Mouse (Mus musculus): ENCODE measurements around the gene Olfr1305. TPM values are rescaled to one million over a fixed set of nuclear protein-coding genes. Genes with fewer than 3 reads are reported as not detected.

The Olfr1305 gene
- polyA plus RNA-seq (2014; fragmentation: Illumina TruSeq; extraction: RNeasy Lipid Tissue Mini Kit (QIAGEN cat#74804); ENCODE audit: low read depth, low replicate concordance) = not detected

DNA sequence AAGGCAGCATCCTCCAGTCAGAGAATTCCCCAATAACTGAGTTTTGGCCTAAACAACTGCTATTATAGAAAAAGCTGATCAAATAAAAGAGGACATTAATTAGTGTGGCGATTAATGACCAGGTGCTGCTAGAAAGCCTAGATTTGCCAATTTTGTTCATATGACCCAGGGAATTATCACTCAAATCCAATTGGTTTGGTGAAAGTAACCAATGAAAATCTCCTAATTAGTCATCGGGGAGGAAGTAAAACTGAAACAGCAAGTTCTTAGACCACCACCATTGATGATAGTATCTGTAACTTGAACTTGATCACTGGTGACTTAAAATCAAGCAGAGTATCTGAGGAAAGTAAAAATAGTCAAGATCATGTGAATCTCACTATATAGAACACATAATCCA is at the start of gene Olfr1305:
Gene Olfr1305, minus strand, starts transcription at position 101 of the 400 bp plus-strand sequence.

DNA sequence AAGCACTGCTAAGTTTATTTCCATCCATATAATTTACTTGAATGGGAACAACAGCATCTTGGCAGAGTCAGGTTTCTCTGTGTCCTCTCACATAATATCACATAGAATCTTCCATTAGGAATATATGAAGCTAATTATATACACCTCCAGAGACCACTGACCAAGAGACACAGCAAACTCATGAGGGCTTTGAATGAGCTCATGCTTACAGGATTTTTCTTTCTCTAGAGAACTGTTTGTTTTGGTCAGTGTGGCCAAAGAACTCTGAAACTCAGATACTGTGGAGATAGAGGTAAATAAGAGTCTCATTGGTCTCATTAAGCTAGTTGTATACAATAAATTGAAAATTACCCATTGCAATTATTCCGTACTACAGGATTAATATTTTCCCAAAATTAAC is 39.2 kb upstream of the Olfr1305 start, which contains the start of gene Olfr1306:
Gene Olfr1306, minus strand, starts transcription at position 101 of the 400 bp plus-strand sequence.

GRCm38 (mm10) chr2:111820240-111820639 is 56.7 kb downstream of the Olfr1305 start, which contains the start of gene Olfr1303:
Gene Olfr1303, minus strand, starts transcription at chr2:111820340.

Other genes starting within 250 kb of the Olfr1305 start
- not detected for gene Olfr1298, start 227.9 kb downstream of the Olfr1305 start, polyA plus RNA-seq (2014; fragmentation: Illumina TruSeq; extraction: RNeasy Lipid Tissue Mini Kit (QIAGEN cat#74804); ENCODE audit: low read depth, low replicate concordance)
- not detected for gene Olfr1299, start 215.7 kb downstream of the Olfr1305 start, polyA plus RNA-seq (2014; fragmentation: Illumina TruSeq; extraction: RNeasy Lipid Tissue Mini Kit (QIAGEN cat#74804); ENCODE audit: low read depth, low replicate concordance)
- gene Olfr1301, start 126.1 kb downstream of the Olfr1305 start, polyA plus RNA-seq (2014; fragmentation: Illumina TruSeq; extraction: RNeasy Lipid Tissue Mini Kit (QIAGEN cat#74804); ENCODE audit: low read depth, low replicate concordance) = not detected
- not detected for gene Olfr1302, start 99.7 kb downstream of the Olfr1305 start, polyA plus RNA-seq (2014; fragmentation: Illumina TruSeq; extraction: RNeasy Lipid Tissue Mini Kit (QIAGEN cat#74804); ENCODE audit: low read depth, low replicate concordance)
- not detected for gene Olfr1303, start 56.8 kb downstream of the Olfr1305 start, polyA plus RNA-seq (2014; fragmentation: Illumina TruSeq; extraction: RNeasy Lipid Tissue Mini Kit (QIAGEN cat#74804); ENCODE audit: low read depth, low replicate concordance)
- not detected for gene Olfr1306, start 39.1 kb upstream of the Olfr1305 start, polyA plus RNA-seq (2014; fragmentation: Illumina TruSeq; extraction: RNeasy Lipid Tissue Mini Kit (QIAGEN cat#74804); ENCODE audit: low read depth, low replicate concordance)
- not detected for gene Olfr1307, start 72.3 kb upstream of the Olfr1305 start, polyA plus RNA-seq (2014; fragmentation: Illumina TruSeq; extraction: RNeasy Lipid Tissue Mini Kit (QIAGEN cat#74804); ENCODE audit: low read depth, low replicate concordance)
- not detected for gene Olfr1308, start 87.8 kb upstream of the Olfr1305 start, polyA plus RNA-seq (2014; fragmentation: Illumina TruSeq; extraction: RNeasy Lipid Tissue Mini Kit (QIAGEN cat#74804); ENCODE audit: low read depth, low replicate concordance)
- not detected for gene Olfr1309, start 113.1 kb upstream of the Olfr1305 start, polyA plus RNA-seq (2014; fragmentation: Illumina TruSeq; extraction: RNeasy Lipid Tissue Mini Kit (QIAGEN cat#74804); ENCODE audit: low read depth, low replicate concordance)
- gene Olfr1310, start 135.6 kb upstream of the Olfr1305 start, polyA plus RNA-seq (2014; fragmentation: Illumina TruSeq; extraction: RNeasy Lipid Tissue Mini Kit (QIAGEN cat#74804); ENCODE audit: low read depth, low replicate concordance) = not detected
- gene Olfr1311, start 147.3 kb upstream of the Olfr1305 start, polyA plus RNA-seq (2014; fragmentation: Illumina TruSeq; extraction: RNeasy Lipid Tissue Mini Kit (QIAGEN cat#74804); ENCODE audit: low read depth, low replicate concordance) = not detected
- not detected for gene Olfr1312, start 173.1 kb upstream of the Olfr1305 start, polyA plus RNA-seq (2014; fragmentation: Illumina TruSeq; extraction: RNeasy Lipid Tissue Mini Kit (QIAGEN cat#74804); ENCODE audit: low read depth, low replicate concordance)
- gene Olfr1313, start 200.7 kb upstream of the Olfr1305 start, polyA plus RNA-seq (2014; fragmentation: Illumina TruSeq; extraction: RNeasy Lipid Tissue Mini Kit (QIAGEN cat#74804); ENCODE audit: low read depth, low replicate concordance) = not detected
- gene Olfr1314, start 219.6 kb upstream of the Olfr1305 start, polyA plus RNA-seq (2014; fragmentation: Illumina TruSeq; extraction: RNeasy Lipid Tissue Mini Kit (QIAGEN cat#74804); ENCODE audit: low read depth, low replicate concordance) = not detected
- not detected for gene Olfr1315-ps1, start 238.3 kb upstream of the Olfr1305 start, polyA plus RNA-seq (2014; fragmentation: Illumina TruSeq; extraction: RNeasy Lipid Tissue Mini Kit (QIAGEN cat#74804); ENCODE audit: low read depth, low replicate concordance)

Data from liver, adult 10 weeks (tissue).